Mouse (Mus musculus): ENCODE measurements around the gene Sfswap. TPM values are rescaled to one million over a fixed set of nuclear protein-coding genes. Genes with fewer than 3 reads are reported as not detected.
"Not testable (repeated sequence)": the region's sequence is repeated elsewhere in the genome, so short reads cannot be mapped to it uniquely, and the experiment has no call there.

Sfswap gene
- 100 to 1,000 TPM; 102 to 119 TPM for total RNA-seq (2021)
- long read RNA-seq, transcript Sfswap-201 (18 exons, 3,313 nt) = major isoform, 5 of 30 reads
- long read RNA-seq, partial matches to known transcripts = 13 of 30 reads
- long read RNA-seq, other reads (novel, unspliced or antisense) = 7 of 30 reads

- peak; percentile 69 to 88 for DNase-seq (ENCODE audit: low spot score in 2 of 2)
These were observed at the start of gene Sfswap for GRCm38 (mm10) chr5:129500722-129501634. Gene Sfswap (plus strand): TSS chr5:129501221.

DNA sequence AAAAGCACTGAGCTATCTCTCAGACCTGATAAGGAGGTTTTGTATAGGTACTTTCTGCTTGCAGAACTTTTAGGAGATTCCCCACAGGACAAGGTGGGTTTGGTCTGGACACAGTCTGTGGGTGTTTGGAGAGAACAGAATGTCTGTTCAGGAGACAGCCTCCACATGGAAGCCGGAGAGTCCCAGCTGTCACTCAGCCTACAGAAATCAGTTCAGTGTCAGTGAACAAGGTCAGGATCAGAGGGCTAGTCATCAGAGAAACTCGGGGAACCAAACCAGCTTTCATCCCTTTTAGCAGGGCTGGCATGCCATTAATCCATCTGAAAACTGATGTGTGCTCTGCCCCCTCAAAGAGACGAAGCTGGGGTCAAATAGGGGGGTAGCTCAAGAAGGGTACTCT, 48.5 kb upstream of the Sfswap start:
- DNase-seq (ENCODE audit: low spot score in 2 of 2) = no peak

DNA sequence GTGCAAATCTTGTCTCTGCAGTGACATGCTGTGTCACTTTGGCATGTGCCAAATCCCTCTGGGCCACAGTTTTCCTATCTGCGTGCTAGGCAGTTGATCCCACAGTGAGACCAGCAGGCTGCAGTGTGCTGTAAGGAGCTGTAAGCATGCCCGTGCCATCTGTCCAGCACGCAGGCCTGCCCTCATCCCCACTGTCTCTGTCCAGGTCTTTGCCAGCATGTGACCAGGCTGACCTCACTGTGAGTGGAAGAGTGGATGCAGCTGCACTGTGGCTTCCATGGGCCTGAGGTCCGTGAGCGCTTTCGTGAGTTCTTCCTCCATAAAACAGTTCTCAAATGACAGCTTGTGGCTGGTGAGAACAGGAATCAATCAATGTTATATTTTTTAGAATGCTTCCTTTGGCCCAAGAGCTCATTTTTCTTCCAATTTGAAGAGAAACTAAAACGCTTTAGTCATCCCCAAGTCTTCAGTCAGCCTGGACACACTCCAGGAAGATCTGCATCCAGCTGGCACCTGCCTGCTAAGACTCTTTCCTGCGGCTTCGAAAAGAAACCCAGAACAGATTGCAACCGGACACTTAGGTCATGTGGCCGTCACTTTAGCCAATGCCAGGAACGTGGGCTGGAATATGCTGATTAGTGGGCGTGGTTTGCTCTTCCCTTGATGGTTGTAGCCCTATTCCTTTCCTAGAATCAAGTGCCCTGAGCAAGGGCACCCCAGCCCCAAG, 46.1 kb upstream of the Sfswap start:
- peak; percentile 59 to 75 for DNase-seq (ENCODE audit: low spot score in 2 of 2)

DNA sequence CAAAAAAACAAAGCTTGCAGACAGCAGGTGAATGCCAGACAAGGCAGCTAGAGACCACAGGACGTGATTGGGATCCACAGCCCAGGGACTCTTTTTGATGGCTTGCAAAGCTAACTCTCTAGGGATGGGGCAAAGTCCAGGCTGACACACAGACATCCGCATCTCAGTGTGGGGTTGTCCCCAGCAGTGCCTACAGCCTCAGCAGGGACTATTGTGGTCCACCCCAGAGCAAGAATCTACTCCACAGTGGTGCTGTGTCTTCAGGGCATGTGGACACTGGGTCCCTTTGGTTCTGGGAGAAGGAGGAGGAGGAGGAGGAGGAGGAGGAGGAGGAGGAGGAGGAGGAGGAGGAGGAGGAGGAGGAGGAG, 45.5 kb upstream of the Sfswap start:
- no peak for DNase-seq (ENCODE audit: low spot score in 2 of 2)

GRCm38 (mm10) chr5:129456579-129457140, 44.4 kb upstream of the Sfswap start:
- DNase-seq (ENCODE audit: low spot score in 2 of 2) = no peak

- no peak for DNase-seq (ENCODE audit: low spot score in 2 of 2)
These were observed 42.9 kb upstream of the Sfswap start for GRCm38 (mm10) chr5:129458109-129458508.

DNA sequence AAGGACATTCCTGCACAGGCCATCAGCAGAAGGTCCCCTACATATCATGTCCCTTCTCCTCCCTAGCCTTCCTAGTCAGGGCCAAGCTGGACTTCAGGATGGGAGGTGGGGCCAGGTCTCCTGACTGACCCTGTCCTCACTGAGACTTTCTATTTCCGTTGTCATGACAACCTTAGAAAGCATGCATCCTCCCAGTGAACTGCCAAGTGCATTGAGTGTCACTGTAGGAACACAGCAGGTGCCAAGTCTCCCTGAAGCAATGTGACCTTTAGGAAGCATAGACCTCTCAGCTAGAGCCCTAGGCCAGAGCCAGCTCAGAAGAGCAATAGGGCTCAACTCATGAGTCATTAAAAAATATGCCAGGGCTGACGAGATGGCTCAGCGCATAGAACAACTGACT, 42.5 kb upstream of the Sfswap start:
- DNase-seq (ENCODE audit: low spot score in 2 of 2) = no peak

DNA sequence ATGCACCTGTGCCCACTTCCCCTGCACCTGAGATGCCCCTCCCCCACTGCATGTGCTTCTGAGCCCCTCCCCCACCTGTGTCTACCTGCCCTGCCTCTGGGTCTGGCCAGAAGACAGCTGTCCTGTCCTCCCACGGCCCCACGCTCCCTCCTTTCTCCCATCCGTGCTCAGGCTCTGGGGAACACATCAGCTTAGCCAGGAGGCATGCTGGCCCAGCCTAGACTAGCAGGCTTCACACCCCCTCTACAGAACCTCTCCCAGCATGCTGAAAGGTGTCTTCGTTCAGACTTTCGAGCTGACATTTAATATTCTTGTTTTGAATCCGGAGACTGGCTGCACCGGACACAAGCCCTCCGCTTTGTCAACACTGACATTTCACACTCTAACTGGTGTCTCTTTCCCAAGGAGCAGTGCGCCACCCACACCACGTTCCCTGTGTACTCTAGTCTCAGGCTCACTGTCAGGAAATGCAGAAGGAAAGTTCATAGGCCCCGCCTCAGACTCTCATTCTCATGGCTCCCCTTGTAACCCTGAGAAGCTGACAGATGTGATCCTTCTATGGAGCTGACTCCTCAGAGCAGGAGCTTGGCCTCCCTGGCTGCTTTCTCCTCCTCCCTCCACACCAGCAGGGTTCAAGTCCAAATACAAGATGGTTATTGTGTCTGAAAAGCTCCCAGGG, 40.1 kb upstream of the Sfswap start:
- DNase-seq (ENCODE audit: low spot score in 2 of 2) = no peak

DNA sequence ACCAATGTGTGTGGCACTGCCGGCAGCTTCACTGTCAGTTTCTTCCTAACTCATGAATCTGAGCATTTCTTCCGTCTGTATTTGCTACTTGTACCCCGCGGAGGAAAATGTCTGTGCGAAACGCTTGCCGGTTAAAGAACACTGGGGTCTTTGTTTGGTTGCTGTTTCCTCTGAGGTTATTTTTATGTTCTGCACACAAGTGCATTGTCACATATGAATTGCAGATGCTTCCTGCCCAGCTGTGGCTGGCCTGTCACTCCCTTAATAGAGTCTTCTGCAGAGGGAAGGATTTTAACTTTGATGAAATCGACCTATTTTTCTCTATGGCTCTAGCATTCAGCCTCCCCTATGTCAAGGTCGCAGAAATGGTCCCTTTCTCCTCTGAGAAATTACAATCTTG, 37.4 kb upstream of the Sfswap start:
- DNase-seq (ENCODE audit: low spot score in 2 of 2) = not testable (repeated sequence)

DNA sequence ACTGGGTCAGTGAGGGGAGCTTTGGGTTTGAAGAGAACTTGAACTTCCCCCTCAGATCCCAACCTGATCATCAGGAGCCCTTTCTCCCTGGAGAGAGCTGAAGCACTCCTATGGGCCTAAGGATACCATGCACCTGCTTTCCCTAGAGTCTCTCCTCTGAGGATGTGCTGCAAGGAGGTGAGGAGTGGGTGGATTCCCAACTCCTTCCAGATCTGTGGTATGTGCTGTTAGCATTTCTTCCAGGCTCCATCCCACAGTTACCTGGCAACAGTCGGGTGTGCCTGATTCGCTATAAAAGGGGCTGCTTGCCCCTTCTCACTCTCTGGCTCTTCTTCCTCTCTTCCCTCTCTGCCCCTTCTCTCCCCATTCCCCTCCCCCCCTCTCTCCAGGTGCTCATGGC, 35.2 kb upstream of the Sfswap start:
- no peak for DNase-seq (ENCODE audit: low spot score in 2 of 2)

DNA sequence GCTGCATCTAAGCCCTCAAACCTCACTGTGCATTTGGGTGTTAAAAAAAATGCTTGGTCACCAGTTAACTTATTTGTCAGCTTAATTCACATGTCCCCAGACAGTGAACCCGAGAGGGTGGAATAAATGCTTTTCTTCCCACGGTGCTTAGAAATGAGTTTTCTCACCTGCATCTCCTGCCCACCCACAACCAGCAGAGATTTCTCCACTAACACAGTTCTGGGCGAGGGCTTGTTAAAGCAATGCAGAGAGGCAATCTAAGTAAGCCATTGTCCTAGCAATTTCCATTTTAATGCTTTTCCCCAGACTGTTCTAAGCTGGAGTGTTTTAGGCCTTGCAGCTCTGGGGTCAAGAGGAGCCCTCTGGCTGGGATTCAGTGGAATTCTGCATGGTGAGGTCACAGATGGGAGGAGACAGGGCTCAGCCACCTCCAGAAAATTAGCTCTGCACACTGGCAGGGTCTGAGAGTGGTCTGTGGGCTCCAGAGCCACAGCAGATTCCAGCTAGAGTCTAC, 25.4 kb upstream of the Sfswap start:
- DNase-seq (ENCODE audit: low spot score in 2 of 2) = no peak

GRCm38 (mm10) chr5:129489879-129490278, 11.1 kb upstream of the Sfswap start:
- DNase-seq (ENCODE audit: low spot score in 2 of 2) = no peak

GRCm38 (mm10) chr5:129501671-129502070, 650 bp downstream of the Sfswap start:
- DNase-seq (ENCODE audit: low spot score in 2 of 2) = no peak

DNA sequence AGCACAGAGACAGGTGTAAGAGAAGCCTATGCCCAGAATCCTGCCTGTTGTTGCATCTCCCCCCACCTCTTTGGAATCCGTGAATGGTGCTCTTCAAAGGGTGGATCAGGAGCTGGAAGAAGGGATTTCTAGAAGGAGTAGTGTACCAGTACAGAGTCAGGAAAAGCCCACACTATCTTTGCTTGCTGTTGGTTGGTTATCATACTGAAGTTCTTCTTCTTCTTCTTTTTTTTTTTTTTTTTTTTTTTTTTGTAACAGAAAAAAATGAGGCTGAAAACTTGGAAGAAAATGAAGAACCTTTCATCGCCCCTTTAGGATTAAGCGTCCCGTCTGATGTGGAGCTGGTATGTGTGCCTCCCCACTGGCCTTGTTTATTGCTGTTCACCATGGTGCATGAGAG, 5.9 kb downstream of the Sfswap start:
- DNase-seq (ENCODE audit: low spot score in 2 of 2) = no peak

- no peak for DNase-seq (ENCODE audit: low spot score in 2 of 2)
These were observed 17.2 kb downstream of the Sfswap start for GRCm38 (mm10) chr5:129518180-129518579.

- no peak for DNase-seq (ENCODE audit: low spot score in 2 of 2)
These were observed 17.8 kb downstream of the Sfswap start for GRCm38 (mm10) chr5:129518786-129519185.

GRCm38 (mm10) chr5:129519591-129519990, 18.6 kb downstream of the Sfswap start:
- DNase-seq (ENCODE audit: low spot score in 2 of 2) = no peak

DNA sequence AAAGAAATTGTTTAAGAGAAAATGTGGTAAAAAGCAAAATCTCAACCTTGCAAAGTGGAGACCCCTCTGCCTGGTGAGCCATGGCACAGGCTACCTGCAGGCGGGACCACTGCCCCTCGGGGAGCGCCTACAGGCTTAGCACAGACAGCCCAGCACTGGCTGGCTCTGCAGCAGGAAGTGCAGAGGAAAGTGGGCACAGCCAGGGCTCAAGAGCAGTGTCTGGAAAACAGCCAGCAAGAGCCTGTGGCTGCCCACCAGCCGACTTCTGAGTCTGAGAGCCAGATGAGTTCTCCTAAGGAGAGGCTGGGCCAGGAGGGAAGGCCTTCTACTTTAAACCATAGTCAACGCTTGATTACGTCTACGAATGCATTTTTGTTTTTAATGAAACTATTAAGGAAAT, 20.5 kb downstream of the Sfswap start:
- DNase-seq (ENCODE audit: low spot score in 2 of 2) = no peak

DNA sequence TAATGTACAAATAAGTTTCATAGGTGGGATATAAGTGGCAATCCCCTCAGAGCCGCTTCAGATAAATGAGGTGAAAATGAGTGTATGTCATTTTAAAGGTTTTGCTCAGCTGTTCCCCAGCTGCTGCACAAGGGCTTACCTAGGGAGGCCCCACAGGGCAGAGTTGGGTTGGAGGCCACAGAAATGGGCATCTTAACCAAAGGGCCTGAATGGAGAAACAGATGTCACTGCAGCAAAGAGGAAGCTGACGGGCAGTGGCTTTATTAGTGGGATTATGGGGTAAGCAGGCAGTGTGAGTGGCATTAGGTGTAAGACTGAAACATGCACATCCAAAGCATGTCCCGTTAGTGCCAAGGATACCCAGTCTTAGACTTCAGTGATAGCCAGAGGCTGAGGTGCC, 20.9 kb downstream of the Sfswap start:
- DNase-seq (ENCODE audit: low spot score in 2 of 2) = no peak

DNA sequence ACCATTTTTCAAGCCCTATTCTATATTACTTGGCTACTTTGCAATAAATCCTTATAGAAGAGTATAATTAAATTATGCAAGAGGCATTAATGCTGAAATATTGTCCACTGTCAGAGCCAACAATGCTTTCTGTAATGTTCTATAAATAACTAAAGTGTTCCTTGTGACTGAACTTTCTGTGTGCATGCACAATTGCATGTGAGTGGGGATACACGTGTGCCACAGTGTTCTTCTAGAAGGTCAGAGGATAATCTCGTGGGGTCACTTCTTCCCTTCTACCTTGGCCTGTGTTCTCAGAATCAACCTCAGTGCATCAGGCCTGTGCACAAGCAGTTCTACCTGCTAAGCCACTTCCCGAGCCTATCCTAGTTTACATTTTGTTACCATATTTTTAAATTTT, 22.1 kb downstream of the Sfswap start:
- DNase-seq (ENCODE audit: low spot score in 2 of 2) = no peak

DNA sequence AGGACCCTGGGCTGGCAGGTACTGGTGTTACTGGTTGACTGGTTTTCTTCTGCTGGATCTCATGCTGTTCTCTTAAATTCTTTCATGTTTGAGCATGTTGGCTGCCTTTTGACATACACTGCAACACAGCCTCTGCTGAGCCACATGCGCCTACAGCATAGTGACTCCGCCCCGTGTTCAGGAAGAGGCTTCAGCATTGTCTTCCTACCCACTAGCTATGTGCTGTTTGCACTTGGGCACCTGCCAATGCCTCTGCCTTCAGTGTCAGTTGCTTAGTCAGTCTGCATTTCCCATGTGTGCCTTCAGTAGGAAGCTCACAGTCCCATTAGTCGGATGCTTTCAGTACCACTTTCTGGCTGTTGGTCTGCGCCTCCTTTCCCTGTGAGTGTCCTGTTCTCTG, 23.7 kb downstream of the Sfswap start:
- peak in 1 of 2 experiments; percentile 70 for DNase-seq (ENCODE audit: low spot score in 2 of 2)

All from layer of hippocampus, adult 18-20 months (tissue).